Mouse (Mus musculus): ENCODE measurements at regions not wholly inside any gene's neighbourhood (a gene's known extent, or its start where the extent isn't known, plus 50 kb on each side); places are given as distances from the start of the nearest gene placed in this dataset.

- no peak for DNase-seq (ENCODE audit: low spot score)
Observed at GRCm38 (mm10) chr9:120808741-120809425, 120.1 kb upstream of the Ctnnb1 start.

GRCm38 (mm10) chr9:120811522-120811921 lies 117.5 kb upstream of the Ctnnb1 start:
- DNase-seq (ENCODE audit: low spot score) = no peak

- DNase-seq (ENCODE audit: low spot score) = no peak
Observed at GRCm38 (mm10) chr9:120812667-120813210, 116.3 kb upstream of the Ctnnb1 start.

- no peak for DNase-seq (ENCODE audit: low spot score)
Observed at GRCm38 (mm10) chr9:120814286-120814685, 114.7 kb upstream of the Ctnnb1 start.

GRCm38 (mm10) chr9:120818726-120819317 lies 110.2 kb upstream of the Ctnnb1 start:
- DNase-seq (ENCODE audit: low spot score) = no peak

GRCm38 (mm10) chr9:120820892-120821291 lies 108.1 kb upstream of the Ctnnb1 start:
- DNase-seq (ENCODE audit: low spot score) = no peak

GRCm38 (mm10) chr9:120823397-120823796 lies 105.6 kb upstream of the Ctnnb1 start:
- DNase-seq (ENCODE audit: low spot score) = no peak

GRCm38 (mm10) chr9:120826266-120826665 lies 102.8 kb upstream of the Ctnnb1 start:
- DNase-seq (ENCODE audit: low spot score) = no peak

GRCm38 (mm10) chr9:120830526-120830925 lies 98.5 kb upstream of the Ctnnb1 start:
- DNase-seq (ENCODE audit: low spot score) = no peak

- no peak for DNase-seq (ENCODE audit: low spot score)
Observed at GRCm38 (mm10) chr9:120834166-120834565, 94.8 kb upstream of the Ctnnb1 start.

- DNase-seq (ENCODE audit: low spot score) = no peak
Observed at GRCm38 (mm10) chr9:120835621-120836020, 93.4 kb upstream of the Ctnnb1 start.

- DNase-seq (ENCODE audit: low spot score) = no peak
Observed at GRCm38 (mm10) chr9:120837431-120838150, 91.4 kb upstream of the Ctnnb1 start.

GRCm38 (mm10) chr9:120843753-120844152 lies 85.3 kb upstream of the Ctnnb1 start:
- DNase-seq (ENCODE audit: low spot score) = no peak

GRCm38 (mm10) chr9:120845538-120845937 lies 83.5 kb upstream of the Ctnnb1 start:
- DNase-seq (ENCODE audit: low spot score) = no peak

GRCm38 (mm10) chr9:120847649-120848048 lies 81.4 kb upstream of the Ctnnb1 start:
- DNase-seq (ENCODE audit: low spot score) = no peak

GRCm38 (mm10) chr9:120848962-120849361 lies 80.1 kb upstream of the Ctnnb1 start:
- no peak for DNase-seq (ENCODE audit: low spot score)

GRCm38 (mm10) chr9:120850092-120850491 lies 78.9 kb upstream of the Ctnnb1 start:
- no peak for DNase-seq (ENCODE audit: low spot score)

GRCm38 (mm10) chr9:120851914-120852313 lies 77.1 kb upstream of the Ctnnb1 start:
- no peak for DNase-seq (ENCODE audit: low spot score)

GRCm38 (mm10) chr9:120852572-120852971 lies 76.4 kb upstream of the Ctnnb1 start:
- no peak for DNase-seq (ENCODE audit: low spot score)

GRCm38 (mm10) chr9:120853032-120853597 lies 75.9 kb upstream of the Ctnnb1 start:
- DNase-seq (ENCODE audit: low spot score) = no peak

- no peak for DNase-seq (ENCODE audit: low spot score)
Observed at GRCm38 (mm10) chr9:120854351-120854750, 74.7 kb upstream of the Ctnnb1 start.

All from thymus, postnatal 0 days (tissue).